ENCODE assay signal across 8 mouse cellular contexts in genomic region chr19:40832361-40832760, GRCm38 (mm10). TPM values are rescaled to one million over a fixed set of nuclear protein-coding genes. Genes with fewer than 3 reads are reported as not detected.
DNase-seq lines count a peak whose midpoint lies in the region; ATAC-seq and TF ChIP-seq lines count a peak whose summit lies in the region.

No protein-coding gene starts in this region.

- no peak for DNase-seq in left cerebral cortex, adult 2 months (ENCODE audit: extremely low spot score in 1 of 2, low spot score in 2 of 2)
- DNase-seq in left cerebral cortex, postnatal 4 days: no peak
- no peak for DNase-seq in forebrain, embryonic 10.5 days (ENCODE audit: extremely low spot score, low spot score)
- DNase-seq in layer of hippocampus, postnatal 36 days: no peak
- no peak for DNase-seq in cerebellum, postnatal 10 days

- 46% methylated on average over 5 of the region's 5 CpGs for WGBS in forebrain, embryonic 10.5 days
- WGBS in liver, embryonic 12.5 days (ENCODE audit: insufficient replicate concordance): 12% methylated on average over 5 of the region's 5 CpGs
- 30% methylated on average over 5 of the region's 5 CpGs for WGBS in neural tube, embryonic 14.5 days

- intact Hi-C loops in left cerebral cortex, adult 2 months (cut with DNase I): loop anchor here (5.0 to 10.0 kb wide), 4 partner anchors 95 to 248 kb away; partner anchors contain the start of genes Aldh18a1, Entpd1 and Tctn3
- intact Hi-C loops in left cerebral cortex, postnatal 4 days (cut with DNase I): no loop called here

- H3K27me3 ChIP-seq in forebrain, embryonic 10.5 days (ENCODE audit: poor library complexity, severe bottlenecking): no peaks in the 10 kb centered on the region
- peaks cover 7% of the 10 kb centered on the region; the same call in 1 of the 2 replicates for H3K27me3 ChIP-seq in liver, embryonic 12.5 days (replicated peaks)
- no peaks in the 10 kb centered on the region for H3K27me3 ChIP-seq in neural tube, embryonic 14.5 days (ENCODE audit: control insufficient read depth, insufficient read depth, low read length)

- no peak for TF ChIP-seq CTCF in left cerebral cortex, adult 2 months (IDR thresholded peaks at IDR 0.05)

- H3K9me3 ChIP-seq in forebrain, embryonic 10.5 days: no peaks in the 10 kb centered on the region
- H3K9me3 ChIP-seq in liver, embryonic 12.5 days (replicated peaks): no peaks in the 10 kb centered on the region
- H3K9me3 ChIP-seq in neural tube, embryonic 14.5 days (ENCODE audit: control insufficient read depth, low read length): no peaks in the 10 kb centered on the region

- H3K4me1 ChIP-seq in forebrain, embryonic 10.5 days: peaks cover 39% of the 10 kb centered on the region
- peaks cover 51% of the 10 kb centered on the region for H3K4me1 ChIP-seq in liver, embryonic 12.5 days
- H3K4me1 ChIP-seq in neural tube, embryonic 14.5 days (ENCODE audit: control insufficient read depth, insufficient read depth, low read length): peaks cover 26% of the 10 kb centered on the region

- peak overlapping the region; percentile 95 for H3K4me2 ChIP-seq in liver, embryonic 12.5 days
- H3K4me2 ChIP-seq in neural tube, embryonic 14.5 days (ENCODE audit: low read depth, low read length): peak overlapping the region; percentile 94

- H3K4me3 ChIP-seq in left cerebral cortex, adult 2 months: peak overlapping the region; percentile 90
- H3K4me3 ChIP-seq in forebrain, embryonic 10.5 days: peak overlapping the region; percentile 88
- peak overlapping the region; percentile 92 for H3K4me3 ChIP-seq in liver, embryonic 12.5 days
- H3K4me3 ChIP-seq in neural tube, embryonic 14.5 days (ENCODE audit: low read depth, low read length): peak overlapping the region; percentile 94

- ATAC-seq in liver, embryonic 12.5 days: no peak
- ATAC-seq in neural tube, embryonic 14.5 days (ENCODE audit: low read depth): no peak
- no peak for ATAC-seq in cerebellum, adult (ENCODE audit: insufficient number of reproducible peaks, low FRiP score, low TSS enrichment)

- peak overlapping the region; percentile 94 for H3K9ac ChIP-seq in liver, embryonic 12.5 days
- peak overlapping the region; percentile 99; the same call in 1 of the 2 replicates for H3K9ac ChIP-seq in neural tube, embryonic 14.5 days (replicated peaks; ENCODE audit: low read depth, low read length)

- peaks cover 34% of the 10 kb centered on the region for H3K36me3 ChIP-seq in forebrain, embryonic 10.5 days (replicated peaks)
- peaks cover 14% of the 10 kb centered on the region for H3K36me3 ChIP-seq in liver, embryonic 12.5 days
- peaks cover 5% of the 10 kb centered on the region for H3K36me3 ChIP-seq in neural tube, embryonic 14.5 days (ENCODE audit: control insufficient read depth, insufficient read depth, low read length)

- H3K27ac ChIP-seq in left cerebral cortex, adult 2 months: no peak overlapping the region
- peak overlapping the region; percentile 100 for H3K27ac ChIP-seq in forebrain, embryonic 10.5 days
- H3K27ac ChIP-seq in liver, embryonic 12.5 days: peak overlapping the region; percentile 83
- no peak overlapping the region for H3K27ac ChIP-seq in neural tube, embryonic 14.5 days (ENCODE audit: low read depth, low read length)

RNA-seq across cellular contexts. Expression of gene Ccnj, which starts 1.3 kb away (rescaled TPM):
- 1 to 10 TPM; 8.2 to 8.6 TPM for total RNA-seq in left cerebral cortex, adult 2 months (2021)
- total RNA-seq in left cerebral cortex, postnatal 4 days (2021): 10 to 100 TPM; 14.0 to 14.7 TPM
- 37.9 and 39.9 TPM in 2 replicates for polyA plus RNA-seq in forebrain, embryonic 10.5 days (2016; fragmentation: Nextera tagmentation; extraction: Ambion mirVana)
- 6.9 and 8.0 TPM in 2 replicates for polyA plus RNA-seq in liver, embryonic 12.5 days (2016; fragmentation: Nextera tagmentation; extraction: Ambion mirVana)
- polyA plus RNA-seq in neural tube, embryonic 14.5 days (2014; fragmentation: Nextera tagmentation; extraction: Ambion mirVana): 11.6 and 15.1 TPM in 2 replicates
- 1 to 10 TPM; 7.8 to 7.9 TPM for total RNA-seq in layer of hippocampus, postnatal 36 days (2021)

Comparison
In these comparisons a context has a peak if more than half of its experiments do, and no peak if none do; other contexts are left out.
1. H3K27ac ChIP-seq: peak in forebrain, embryonic 10.5 days (single experiment) and liver, embryonic 12.5 days (single experiment); none in left cerebral cortex, adult 2 months (single experiment) and neural tube, embryonic 14.5 days (single experiment).
2. Peak in every context shown above with its lines, with median percentiles within 50 percentile points of each other: H3K4me3 ChIP-seq.